Mouse (Mus musculus) CD4-positive naive resting alpha-beta T cell, adult 76 days (primary cell): ENCODE data around the gene Naf1. TPM values are rescaled to one million over a fixed set of nuclear protein-coding genes. Genes with fewer than 3 reads are reported as not detected.

ENCODE experiments used
- total RNA-seq: library from RNA; stranded (reverse); gene quantifications from one replicate; pipeline ENCODE4 v1.2.4, GENCODE M21; 2023

Naf1 gene
- 11.0 TPM for total RNA-seq

GRCm38 (mm10) chr8:66860023-66860422, at the start of gene Naf1:
TSS of gene Naf1 (plus strand) at chr8:66860217.

Other genes with a start within 250 kb of the Naf1 start
- not detected for gene Npy5r, start 172.1 kb upstream of the Naf1 start, total RNA-seq
- not detected for gene Npy1r, start 163.0 kb upstream of the Naf1 start, total RNA-seq